13 mouse cellular contexts compared by ENCODE assay signal in the genomic region with DNA sequence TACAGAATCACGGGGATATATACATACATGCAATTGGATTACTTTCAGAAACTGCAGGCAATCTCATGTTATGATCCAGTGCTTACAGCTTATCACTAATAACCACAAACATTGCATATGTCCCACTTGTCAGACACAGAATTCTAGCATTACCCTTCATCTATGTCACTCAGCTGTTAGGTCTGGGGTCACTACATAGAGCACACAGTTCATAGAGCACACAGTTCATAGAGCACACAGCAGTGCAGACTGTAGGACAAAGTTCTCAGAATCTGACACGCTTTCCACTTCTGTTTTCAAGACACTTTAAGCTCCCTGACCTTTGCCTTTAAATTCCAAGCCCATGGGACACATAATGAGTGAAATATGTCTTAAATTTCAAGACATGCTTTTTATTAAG.
"Had no signal": no experiment of that assay in that cellular context is flagged by ENCODE, and none has a peak within 500 bp of the region (broad histone marks: within the 10 kb centered on the region; RNA-seq: fewer than 3 reads in every experiment).

No protein-coding gene starts in this region.

- H3K9ac ChIP-seq: limb, embryonic 12.5 days; liver, embryonic 13.5 days; liver, postnatal 0 days; midbrain, embryonic 12.5 days; neural tube, embryonic 12.5 days had no signal

- H3K27me3 ChIP-seq: limb, embryonic 12.5 days; liver, embryonic 13.5 days; megakaryocyte, embryonic 14.5 days; midbrain, embryonic 12.5 days; neural tube, embryonic 12.5 days had no signal

- H3K4me3 ChIP-seq: limb, embryonic 12.5 days; liver, embryonic 13.5 days; megakaryocyte, embryonic 14.5 days; midbrain, embryonic 12.5 days; neural tube, embryonic 12.5 days had no signal

- H3K36me3 ChIP-seq: limb, embryonic 12.5 days; liver, embryonic 13.5 days; midbrain, embryonic 12.5 days; neural tube, embryonic 12.5 days had no signal

- H3K27ac ChIP-seq: kidney, postnatal 0 days; limb, embryonic 12.5 days; liver, embryonic 13.5 days; macrophage; midbrain, embryonic 12.5 days; neural tube, embryonic 12.5 days had no signal

- DNase-seq: kidney, adult 9 months; kidney, postnatal 36 days; liver; liver, embryonic 13.5 days; liver, postnatal 0 days; right cerebral cortex, postnatal 14 days; thymus, postnatal 4 days had no signal

- H3K4me2 ChIP-seq: limb, embryonic 12.5 days; liver, embryonic 13.5 days; midbrain, embryonic 12.5 days; neural tube, embryonic 12.5 days had no signal

- H3K9me3 ChIP-seq: limb, embryonic 12.5 days; liver, embryonic 13.5 days; megakaryocyte, embryonic 14.5 days; midbrain, embryonic 12.5 days; neural tube, embryonic 12.5 days had no signal

- H3K4me1 ChIP-seq: limb, embryonic 12.5 days; liver, embryonic 13.5 days; megakaryocyte, embryonic 14.5 days; neural tube, embryonic 12.5 days had no signal
